Mouse (Mus musculus): ENCODE results near the gene Acbd5.

DNA sequence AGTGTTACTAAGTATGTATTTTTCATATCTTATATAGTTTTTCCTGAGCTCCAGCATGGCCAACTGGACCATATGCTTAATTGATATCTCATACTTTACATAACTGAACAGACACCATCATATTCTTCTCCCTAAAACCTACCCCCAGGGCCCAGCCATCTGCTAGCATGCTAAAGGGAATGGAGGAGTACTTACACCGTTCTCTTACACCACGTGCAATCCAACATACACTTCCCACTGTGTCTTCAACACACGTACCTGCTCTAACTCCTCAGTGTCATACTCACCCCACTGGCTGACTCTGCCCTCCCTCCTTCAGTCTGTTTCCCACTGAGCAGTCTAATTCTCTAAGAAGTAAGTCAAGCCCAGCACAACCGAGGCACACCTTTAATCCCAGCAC, 39.1 kb upstream of the Acbd5 start:
- no peak for TF ChIP-seq CTCF (IDR thresholded peaks at IDR 0.05; ENCODE audit: insufficient read depth, low read length)
- TF ChIP-seq POLR2A (IDR thresholded peaks at IDR 0.05; ENCODE audit: borderline replicate concordance, extremely low read depth, low read depth, low read length), result no peak
